Comparison of ENCODE assay signal across 8 mouse cellular contexts in the genomic region with DNA sequence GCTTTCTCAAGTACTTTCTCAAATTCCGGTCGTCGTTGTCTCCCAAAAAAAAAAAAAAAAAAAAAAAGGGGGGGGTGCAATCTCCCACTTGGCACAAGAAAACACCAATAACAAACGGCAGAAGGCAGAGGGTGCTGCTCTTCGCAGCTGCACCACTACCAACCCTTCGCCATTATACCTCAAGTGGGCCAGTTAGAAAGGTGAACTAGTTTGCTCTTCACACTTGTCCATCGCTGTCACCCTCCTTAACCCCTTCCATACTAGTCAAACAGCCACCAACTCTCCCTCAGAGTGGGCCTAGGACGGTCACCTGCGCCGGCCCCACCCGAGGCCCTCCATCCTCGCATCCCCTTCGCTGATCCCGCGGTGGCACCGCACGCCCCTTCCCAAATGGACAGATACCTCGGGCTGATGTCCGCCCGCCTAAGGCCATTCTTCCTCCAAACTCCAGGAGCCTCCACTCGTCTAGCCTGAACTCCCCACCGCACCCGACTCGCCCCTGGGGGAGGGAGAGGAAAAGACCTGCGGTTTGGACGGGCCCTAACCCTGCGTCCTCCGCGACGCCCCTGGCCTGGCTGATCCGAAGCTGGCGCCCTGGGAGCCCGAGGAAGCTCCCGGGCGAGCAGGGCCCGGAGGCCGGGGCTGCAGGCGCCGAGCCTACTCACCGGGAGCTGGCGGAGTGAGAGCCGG. TPM values are rescaled to one million over a fixed set of nuclear protein-coding genes. Genes with fewer than 3 reads are reported as not detected.
A peak's percentile ranks its signal among the peaks of the same experiment; 100 is the strongest.
DNase-seq lines count a peak whose midpoint lies in the region; ATAC-seq lines count a peak whose summit lies in the region.

No protein-coding gene starts in this region.

- no peaks in the 10 kb centered on the region for H3K9me3 ChIP-seq in intestine, embryonic 15.5 days
- no peaks in the 10 kb centered on the region for H3K9me3 ChIP-seq in liver, embryonic 11.5 days (ENCODE audit: control insufficient read depth, low read length)
- H3K9me3 ChIP-seq in stomach, embryonic 14.5 days (ENCODE audit: control insufficient read depth, low read depth, low read length) = no peaks in the 10 kb centered on the region

- under 1% methylated on average over 42 of the region's 42 CpGs for WGBS in intestine, embryonic 15.5 days
- under 1% methylated on average over 42 of the region's 42 CpGs for WGBS in liver, embryonic 11.5 days
- WGBS in stomach, embryonic 14.5 days = under 1% methylated on average over 42 of the region's 42 CpGs

- ATAC-seq in intestine, embryonic 15.5 days = peak; percentile 77
- peak; percentile 60 for ATAC-seq in liver, embryonic 11.5 days (replicated peaks; ENCODE audit: low FRiP score)
- peak; percentile 24; the same call in 1 of the 2 replicates for ATAC-seq in monocyte, adult 5-6 weeks (replicated peaks; ENCODE audit: insufficient number of reproducible peaks, low FRiP score, low TSS enrichment, poor library complexity, severe bottlenecking)
- ATAC-seq in stomach, embryonic 14.5 days (ENCODE audit: insufficient number of reproducible peaks, insufficient read depth, low FRiP score, low read depth) = peak; percentile 75

- H3K27ac ChIP-seq in intestine, embryonic 15.5 days = peak overlapping the region; percentile 99
- peak overlapping the region; percentile 98 for H3K27ac ChIP-seq in liver, embryonic 11.5 days (ENCODE audit: low read depth, low read length)
- peak overlapping the region; percentile 98 for H3K27ac ChIP-seq in stomach, embryonic 14.5 days (ENCODE audit: low read length)

- H3K27me3 ChIP-seq in intestine, embryonic 15.5 days (replicated peaks) = no peaks in the 10 kb centered on the region
- no peaks in the 10 kb centered on the region for H3K27me3 ChIP-seq in liver, embryonic 11.5 days (replicated peaks; ENCODE audit: control insufficient read depth, insufficient read depth, low read length)
- H3K27me3 ChIP-seq in stomach, embryonic 14.5 days (ENCODE audit: control insufficient read depth, insufficient read depth, low read length) = no peaks in the 10 kb centered on the region

- DNase-seq in 3T3-L1 (ENCODE audit: low read depth, low spot score) = peak; percentile 63
- peak; percentile 76 for DNase-seq in NIH3T3 (ENCODE audit: low read depth)
- DNase-seq in cerebellum, postnatal 36 days = peak; percentile 41 to 50
- DNase-seq in gastrocnemius, postnatal 25 days = peak; percentile 46
- peak; percentile 81 for DNase-seq in liver, embryonic 11.5 days (ENCODE audit: low spot score)

- peak overlapping the region; percentile 100 for H3K9ac ChIP-seq in intestine, embryonic 15.5 days
- peak overlapping the region; percentile 100 for H3K9ac ChIP-seq in liver, embryonic 11.5 days (ENCODE audit: low read depth, low read length)
- peak overlapping the region; percentile 83 for H3K9ac ChIP-seq in stomach, embryonic 14.5 days (replicated peaks; ENCODE audit: low read depth, low read length)

- peak overlapping the region; percentile 95 for H3K4me3 ChIP-seq in intestine, embryonic 15.5 days (replicated peaks)
- H3K4me3 ChIP-seq in liver, embryonic 11.5 days (ENCODE audit: low read depth, low read length) = peak overlapping the region; percentile 97
- peak overlapping the region; percentile 99 for H3K4me3 ChIP-seq in stomach, embryonic 14.5 days (ENCODE audit: low read depth, low read length)

- peaks cover 7% of the 10 kb centered on the region for H3K4me1 ChIP-seq in intestine, embryonic 15.5 days (replicated peaks)
- H3K4me1 ChIP-seq in liver, embryonic 11.5 days (replicated peaks; ENCODE audit: control insufficient read depth, insufficient read depth, low read length) = peaks cover 13% of the 10 kb centered on the region; the same call in 1 of the 2 replicates
- peaks cover 6% of the 10 kb centered on the region; the same call in 1 of the 2 replicates for H3K4me1 ChIP-seq in stomach, embryonic 14.5 days (ENCODE audit: control insufficient read depth, insufficient read depth, low read length)

- no peaks in the 10 kb centered on the region for H3K36me3 ChIP-seq in intestine, embryonic 15.5 days
- H3K36me3 ChIP-seq in liver, embryonic 11.5 days (ENCODE audit: control insufficient read depth, insufficient read depth, low read length) = no peaks in the 10 kb centered on the region
- no peaks in the 10 kb centered on the region for H3K36me3 ChIP-seq in stomach, embryonic 14.5 days (ENCODE audit: control insufficient read depth, insufficient read depth, low read length)

- H3K4me2 ChIP-seq in intestine, embryonic 15.5 days (replicated peaks) = peak overlapping the region; percentile 84
- peak overlapping the region; percentile 77 for H3K4me2 ChIP-seq in liver, embryonic 11.5 days
- peak overlapping the region; percentile 82 for H3K4me2 ChIP-seq in stomach, embryonic 14.5 days (replicated peaks; ENCODE audit: low read depth, low read length)

RNA-seq across cellular contexts. Expression of a gene that starts 1.6 kb away (rescaled TPM):
- total RNA-seq in gastrocnemius, postnatal 25 days (2021) = 1 to 10 TPM; 1.4 to 1.8 TPM
- 11.6 and 11.8 TPM in 2 replicates for polyA plus RNA-seq in intestine, embryonic 15.5 days (2015; fragmentation: Nextera tagmentation; extraction: Ambion mirVana)
- 15.3 and 15.7 TPM in 2 replicates for polyA plus RNA-seq in liver, embryonic 11.5 days (2014; fragmentation: Nextera tagmentation; extraction: Ambion mirVana)
- total RNA-seq in monocyte, adult 5-6 weeks (2017) = 4.1 to 7.1 TPM (median 4.7 TPM) in 3 replicates
- polyA plus RNA-seq in stomach, embryonic 14.5 days (2014; fragmentation: Nextera tagmentation; extraction: Ambion mirVana) = 9.9 and 11.1 TPM in 2 replicates

RNA-seq across cellular contexts. Expression of a gene that starts 1.7 kb away (rescaled TPM):
- total RNA-seq in gastrocnemius, postnatal 25 days (2021) = 100 to 1,000 TPM; 114 to 115 TPM
- polyA plus RNA-seq in intestine, embryonic 15.5 days (2015; fragmentation: Nextera tagmentation; extraction: Ambion mirVana) = 134 and 141 TPM in 2 replicates
- 133 and 144 TPM in 2 replicates for polyA plus RNA-seq in liver, embryonic 11.5 days (2014; fragmentation: Nextera tagmentation; extraction: Ambion mirVana)
- total RNA-seq in monocyte, adult 5-6 weeks (2017) = 267 to 440 TPM (median 292 TPM) in 3 replicates
- polyA plus RNA-seq in stomach, embryonic 14.5 days (2014; fragmentation: Nextera tagmentation; extraction: Ambion mirVana) = 123 and 144 TPM in 2 replicates

Comparison
In these comparisons a context has a peak if more than half of its experiments do, and no peak if none do; other contexts are left out.
1. Peak in every context shown above with its lines: DNase-seq, ATAC-seq, H3K4me3 ChIP-seq and H3K27ac ChIP-seq.
2. ATAC-seq: peak in every context shown above with its lines; median percentile 77 in intestine, embryonic 15.5 days; 75 in stomach, embryonic 14.5 days; 60 in liver, embryonic 11.5 days; 24 in monocyte, adult 5-6 weeks.